Mouse (Mus musculus): ENCODE measurements around the gene Kcnc4.

Gene Kcnc4

DNA sequence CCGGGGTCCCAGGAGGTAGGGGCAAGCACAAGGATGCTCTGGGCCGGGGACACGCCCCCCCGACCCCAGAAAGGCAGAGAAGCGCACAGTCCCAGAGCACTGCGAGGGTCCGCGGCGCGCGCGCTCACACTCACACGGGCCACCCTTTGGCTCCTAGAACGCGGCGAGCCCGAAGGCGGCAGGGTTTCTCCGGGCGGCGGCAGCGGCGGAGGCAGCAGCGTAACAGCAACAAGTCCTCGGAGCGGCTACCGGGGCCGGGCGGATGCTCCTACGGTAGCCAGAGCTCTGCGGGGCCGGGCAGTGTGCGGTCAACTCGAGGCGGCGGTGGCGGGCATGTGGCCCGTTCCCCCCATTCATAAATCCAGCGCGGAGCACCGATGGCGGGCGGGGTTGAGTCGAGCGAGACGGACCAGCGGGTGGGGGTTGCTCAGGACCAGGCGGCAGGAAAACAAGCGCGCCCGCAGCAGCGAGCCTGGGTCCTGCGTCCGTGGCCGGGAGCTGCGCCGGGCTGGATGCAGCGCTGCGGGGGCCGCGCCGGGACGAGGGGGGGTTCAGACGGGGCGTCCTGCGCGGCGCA is at the start of gene Kcnc4:
Gene Kcnc4 (minus strand): TSS at position 357 of the 577 bp plus-strand sequence.
- DNase-seq (ENCODE audit: low read depth, low spot score): peak; percentile 67

DNA sequence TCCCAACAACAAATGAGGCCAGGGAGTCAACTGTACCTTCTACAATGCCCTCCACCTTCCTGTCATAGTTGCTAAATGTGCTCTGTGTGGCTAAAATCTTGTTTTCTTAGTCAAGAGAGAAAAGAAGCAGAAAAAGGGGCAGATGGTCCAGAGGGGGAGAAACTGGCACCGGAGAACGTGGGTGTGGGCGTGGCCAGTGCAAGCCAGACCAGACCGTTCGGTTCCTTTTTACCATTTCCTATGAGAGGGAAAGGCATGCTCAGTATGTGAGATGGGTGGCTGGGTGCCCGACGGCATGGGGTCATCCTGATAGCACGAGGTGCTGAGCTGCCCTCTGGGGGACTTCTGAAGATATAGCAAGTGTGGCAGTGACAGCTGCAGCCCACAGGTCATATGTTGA is 49.3 kb upstream of the Kcnc4 start:
- DNase-seq (ENCODE audit: low read depth, low spot score): no peak

DNA sequence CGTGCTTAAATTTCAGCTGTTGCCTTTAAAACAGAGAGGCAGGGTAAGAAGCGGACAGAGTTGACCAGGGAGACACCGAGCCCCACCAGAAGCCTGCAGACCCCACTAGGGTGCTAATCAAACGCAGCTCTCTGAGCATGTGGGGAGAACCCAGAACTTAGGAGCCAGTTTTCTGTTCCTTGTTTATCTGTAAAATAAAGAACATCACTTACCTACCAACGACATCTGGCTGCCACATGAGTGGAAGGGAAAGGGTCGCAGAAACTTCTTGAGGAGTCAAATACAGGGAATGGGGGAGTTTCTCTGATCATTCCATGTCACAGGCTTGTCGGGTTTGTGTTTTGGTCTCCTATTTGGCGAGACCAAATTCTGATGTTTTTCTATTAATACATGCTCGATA is 48.6 kb upstream of the Kcnc4 start:
- no peak for DNase-seq (ENCODE audit: low read depth, low spot score)

DNA sequence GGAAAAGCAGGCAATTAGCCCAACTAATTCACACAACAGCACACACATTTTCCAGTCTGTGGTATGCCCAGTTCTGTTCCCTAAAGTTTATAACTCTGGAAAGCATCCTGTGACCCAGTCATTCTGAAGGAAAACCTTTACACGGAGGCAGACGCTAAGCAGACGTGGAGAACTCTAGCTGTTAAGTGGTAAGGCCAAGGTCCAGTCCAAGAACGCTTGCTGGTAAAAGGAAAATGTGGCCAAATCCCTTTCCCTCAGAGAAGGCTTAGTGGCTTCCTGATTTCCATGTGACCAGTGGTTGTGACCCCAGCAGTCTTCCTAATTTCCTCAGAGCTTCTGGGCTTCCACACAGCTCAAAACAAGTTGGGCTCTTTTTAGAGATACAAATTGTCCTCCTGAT is 47.2 kb upstream of the Kcnc4 start:
- DNase-seq (ENCODE audit: low read depth, low spot score): no peak

DNA sequence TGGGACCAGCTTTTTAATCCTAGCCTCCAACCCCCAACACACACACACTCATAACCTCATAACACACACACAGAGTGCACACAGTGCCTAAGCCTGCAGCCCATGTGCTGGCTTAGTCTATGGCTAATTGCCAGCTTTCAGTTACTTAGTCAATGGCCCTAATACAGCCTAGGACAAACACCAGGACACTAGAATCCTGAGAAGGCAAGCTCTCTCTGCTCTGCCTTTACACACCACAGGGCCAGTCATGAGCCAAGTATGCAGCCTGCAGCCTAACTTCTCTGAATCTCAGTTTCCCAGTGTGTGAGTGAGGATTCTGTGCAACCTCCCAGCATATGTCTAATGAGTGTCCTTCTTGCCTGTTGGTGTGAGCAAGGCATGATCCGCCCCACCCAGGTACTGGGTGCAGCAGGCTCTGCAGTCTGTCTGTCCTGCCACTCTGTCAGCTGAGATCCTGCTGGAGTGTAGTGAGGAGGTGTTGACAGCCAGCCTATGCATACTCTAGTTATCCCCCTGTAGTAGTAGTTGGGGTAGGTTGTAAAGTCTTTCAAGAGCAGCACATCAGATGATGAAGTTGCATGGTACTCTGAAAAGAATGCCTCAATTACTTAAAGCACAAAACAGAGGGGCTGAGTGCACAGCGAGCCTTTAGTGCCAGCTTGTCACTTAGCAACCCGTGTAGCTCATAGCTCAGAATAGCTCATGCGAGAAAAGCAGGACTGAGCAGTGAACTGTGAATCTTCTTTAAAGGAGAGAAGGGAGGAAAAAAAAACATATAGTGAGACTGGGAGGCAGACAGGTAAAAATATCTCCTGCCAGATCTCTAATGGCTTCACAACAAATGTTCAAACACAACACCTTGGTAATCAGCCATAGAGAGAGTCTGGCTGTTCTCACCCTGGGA is 46.4 kb upstream of the Kcnc4 start:
- DNase-seq (ENCODE audit: low read depth, low spot score): no peak

DNA sequence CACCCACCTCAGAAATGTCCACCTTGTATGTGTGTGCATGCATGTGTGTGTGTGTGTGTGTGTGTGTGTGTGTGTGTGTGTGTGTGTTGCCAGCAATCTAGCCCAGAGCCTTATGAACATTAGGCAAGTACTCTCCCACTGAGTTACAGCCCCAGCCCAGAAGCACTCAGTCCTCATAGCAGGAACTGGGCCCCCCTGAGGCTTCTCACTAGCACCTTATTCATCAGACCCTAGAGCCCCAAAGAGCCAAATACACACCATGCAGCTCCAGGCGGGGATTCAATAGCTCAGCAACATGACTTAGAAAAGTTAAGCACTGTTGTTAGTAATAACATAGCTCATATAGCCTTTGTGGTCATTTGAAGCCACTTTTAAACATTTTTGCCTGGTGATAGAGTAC is 45.2 kb upstream of the Kcnc4 start:
- no peak for DNase-seq (ENCODE audit: low read depth, low spot score)

DNA sequence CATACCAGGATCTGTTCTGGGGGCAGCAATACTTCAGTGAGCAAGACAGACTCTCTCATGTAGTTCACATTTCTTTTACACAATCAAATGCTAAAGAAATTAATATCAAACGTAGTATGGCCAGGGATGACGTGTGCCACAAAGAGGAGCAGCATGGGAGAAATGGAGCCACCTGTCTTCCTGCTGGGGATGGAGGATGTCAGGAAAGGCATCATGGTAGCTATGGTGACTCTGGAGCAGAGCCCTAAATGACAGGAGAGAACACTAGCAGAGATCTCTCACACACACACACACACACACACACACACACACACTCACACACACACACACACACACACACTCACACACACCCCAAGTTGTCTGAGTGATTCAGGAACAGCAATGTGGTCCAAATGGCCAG is 44.4 kb upstream of the Kcnc4 start:
- DNase-seq (ENCODE audit: low read depth, low spot score): no peak

DNA sequence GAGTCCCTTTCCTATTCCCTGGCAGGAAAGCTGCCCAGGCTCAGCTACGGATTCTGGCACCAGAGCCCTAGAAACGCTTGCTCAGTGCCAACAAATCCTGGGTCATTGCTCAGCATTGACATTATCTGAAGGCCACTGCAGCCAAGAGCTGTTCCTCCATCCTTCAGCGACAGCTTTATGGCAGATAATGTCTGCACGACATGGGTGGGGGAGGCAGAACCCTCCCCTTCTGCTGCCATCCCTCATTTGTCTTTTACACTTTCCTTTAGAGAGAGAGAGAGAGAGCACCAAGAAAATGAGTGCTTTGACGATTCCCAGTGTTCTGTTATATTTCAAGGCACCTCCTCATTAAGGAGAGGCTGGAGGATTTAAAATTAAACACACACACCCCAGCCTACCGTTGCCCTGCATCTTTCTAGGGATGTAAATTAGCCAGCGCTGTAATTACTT is 42.4 kb upstream of the Kcnc4 start:
- DNase-seq (ENCODE audit: low read depth, low spot score): no peak

DNA sequence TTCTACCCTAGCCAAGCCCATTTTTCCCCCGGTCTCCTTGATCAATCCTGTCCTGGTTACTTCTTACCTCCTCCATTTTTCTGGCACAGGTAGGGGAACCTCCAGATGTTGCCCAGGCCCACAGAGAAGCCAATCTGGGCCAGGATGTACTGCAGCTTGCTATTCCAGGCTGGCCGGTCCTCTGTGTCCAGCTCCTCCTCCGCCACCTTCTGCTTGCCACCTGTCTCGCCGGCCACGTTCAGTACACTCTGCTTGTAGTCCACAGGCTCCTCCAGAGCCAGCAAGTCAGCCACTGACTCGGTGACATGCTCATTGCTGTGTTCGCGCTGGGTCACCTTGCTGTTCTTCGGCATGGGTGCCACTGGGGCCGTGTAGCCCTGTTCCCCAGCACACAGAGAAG is 40.9 kb upstream of the Kcnc4 start:
- DNase-seq (ENCODE audit: low read depth, low spot score): no peak

DNA sequence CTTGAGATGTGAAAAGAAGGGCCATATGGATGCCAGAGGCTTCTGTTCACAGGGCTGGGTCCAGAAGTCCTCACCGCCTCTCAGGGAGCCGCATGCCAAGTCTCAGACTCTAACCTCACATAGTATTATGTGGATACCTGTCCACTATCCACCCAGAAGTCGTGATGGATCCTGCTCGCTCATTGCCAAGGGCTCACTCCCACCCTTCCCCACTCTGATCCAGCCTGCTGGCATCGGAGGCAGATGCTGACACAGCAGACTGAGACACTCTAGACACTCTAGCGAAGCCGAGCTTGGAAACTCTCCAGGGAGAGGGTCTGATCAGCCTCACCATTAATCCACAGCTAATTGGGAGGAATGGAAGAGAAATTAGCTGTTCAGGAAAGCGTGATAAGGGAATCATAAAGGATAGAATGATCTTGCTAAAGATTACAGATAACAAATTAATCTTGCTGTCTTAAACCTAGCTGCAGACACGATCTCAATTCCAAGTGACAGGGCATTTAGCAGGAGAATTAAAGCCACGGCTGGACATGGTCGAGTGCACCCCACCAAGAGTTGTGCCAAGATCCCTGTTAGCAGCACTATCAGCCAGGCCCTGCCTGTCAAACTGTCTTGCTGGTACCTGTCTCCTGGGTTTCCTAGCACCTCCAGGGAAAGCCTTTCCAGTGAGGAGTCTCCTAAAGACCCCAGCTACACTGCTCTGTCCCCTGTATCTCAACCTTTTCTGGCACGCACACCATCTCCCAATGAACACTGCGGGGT is 36.9 kb upstream of the Kcnc4 start:
- no peak for DNase-seq (ENCODE audit: low read depth, low spot score)

DNA sequence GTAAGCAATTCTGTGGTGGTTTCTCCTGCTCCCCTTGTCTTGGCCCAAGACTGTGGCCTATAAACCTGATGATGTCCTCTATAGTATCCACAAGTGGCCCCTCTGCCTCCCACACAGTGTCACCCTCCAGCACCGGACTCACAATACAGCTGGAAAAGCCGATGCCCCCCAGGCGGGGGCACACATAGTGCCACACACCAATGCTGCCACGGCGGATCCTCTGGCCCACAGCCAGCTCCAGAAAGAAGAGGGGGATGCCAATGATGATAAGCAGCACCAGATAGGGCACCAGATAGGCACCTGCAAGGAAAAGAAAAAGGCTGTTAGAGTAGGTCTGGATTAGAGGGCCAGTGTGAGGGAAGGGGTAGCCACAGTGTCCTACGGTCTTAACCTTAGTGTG is 36.2 kb upstream of the Kcnc4 start:
- no peak for DNase-seq (ENCODE audit: low read depth, low spot score)

DNA sequence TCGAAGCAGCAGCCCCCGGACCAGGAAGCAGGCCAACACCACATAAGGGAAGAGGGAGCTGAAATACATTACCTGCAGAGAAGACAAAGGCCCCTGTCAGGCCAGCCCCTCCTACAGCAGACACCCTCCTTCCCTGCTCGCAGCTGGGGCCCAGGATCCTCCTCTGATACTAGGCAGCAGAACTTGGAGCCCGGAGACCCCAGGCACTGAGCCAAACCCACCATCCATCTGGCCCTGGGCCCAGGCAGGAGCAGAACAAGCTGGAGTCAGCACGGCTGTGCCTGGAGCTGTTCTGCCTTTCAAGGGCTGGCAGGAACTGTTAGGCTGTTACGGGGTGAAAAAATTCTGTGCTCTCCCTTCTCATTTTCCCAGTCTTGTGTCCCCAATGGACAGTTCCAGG is 32.1 kb upstream of the Kcnc4 start:
- DNase-seq (ENCODE audit: low read depth, low spot score): no peak

DNA sequence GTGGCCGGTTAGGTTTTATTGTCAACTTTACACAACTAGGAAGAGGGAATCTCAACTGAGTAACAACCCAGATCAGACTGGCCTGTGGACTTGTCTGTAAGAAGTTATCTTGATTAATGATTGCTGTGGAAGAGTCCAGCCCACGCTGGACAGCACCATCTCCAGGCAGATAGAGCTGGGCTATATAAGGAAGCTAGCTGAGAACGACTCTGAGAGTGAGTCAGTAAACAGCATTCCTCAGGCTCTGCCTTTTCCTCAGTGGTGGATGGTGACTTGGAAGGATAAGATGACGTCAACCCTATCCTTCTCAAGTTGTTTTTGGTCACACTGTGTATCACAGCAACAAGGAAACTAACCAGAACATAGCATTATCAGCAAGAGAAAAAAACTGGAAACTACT is 29.3 kb upstream of the Kcnc4 start:
- no peak for DNase-seq (ENCODE audit: low read depth, low spot score)

DNA sequence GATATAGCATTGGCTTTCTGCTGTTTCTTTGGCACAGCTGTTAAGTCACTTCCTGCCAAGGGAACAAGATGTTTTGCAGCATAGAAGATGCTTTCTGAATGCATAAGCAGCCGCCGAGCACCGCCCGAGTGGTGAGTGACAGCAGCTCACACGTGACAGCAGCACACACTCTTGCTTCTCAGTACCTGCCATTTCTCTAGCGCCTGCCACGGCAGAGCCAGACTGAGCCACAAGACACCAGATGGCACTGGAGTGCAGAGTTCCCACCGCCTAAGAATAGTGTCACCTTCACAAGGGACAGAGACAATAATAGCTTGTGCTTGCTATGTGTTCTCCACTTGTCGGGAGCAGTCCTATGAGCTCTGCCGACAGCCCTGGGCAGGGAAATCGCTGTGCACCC is 23.9 kb upstream of the Kcnc4 start:
- DNase-seq (ENCODE audit: low read depth, low spot score): no peak

DNA sequence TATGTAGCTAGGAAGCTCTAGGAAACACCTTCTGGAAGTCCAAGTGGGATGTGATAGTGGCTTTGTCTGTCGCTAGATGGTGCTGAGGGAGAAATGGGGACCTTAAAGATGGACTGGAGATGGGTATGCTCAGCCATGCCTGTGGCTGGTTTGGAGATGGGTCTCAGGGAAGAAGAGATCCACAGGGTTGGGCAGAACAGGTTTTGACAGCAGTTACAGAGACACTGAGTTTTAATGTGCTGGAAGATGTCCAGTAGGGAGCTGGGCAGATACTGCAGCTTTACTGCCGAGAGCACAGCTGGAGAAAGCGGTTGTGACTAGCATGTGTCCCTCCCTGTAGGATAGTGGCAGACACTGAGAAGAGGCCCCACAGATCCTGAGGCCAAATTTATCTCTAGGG is 21.3 kb upstream of the Kcnc4 start:
- DNase-seq (ENCODE audit: low read depth, low spot score): no peak

DNA sequence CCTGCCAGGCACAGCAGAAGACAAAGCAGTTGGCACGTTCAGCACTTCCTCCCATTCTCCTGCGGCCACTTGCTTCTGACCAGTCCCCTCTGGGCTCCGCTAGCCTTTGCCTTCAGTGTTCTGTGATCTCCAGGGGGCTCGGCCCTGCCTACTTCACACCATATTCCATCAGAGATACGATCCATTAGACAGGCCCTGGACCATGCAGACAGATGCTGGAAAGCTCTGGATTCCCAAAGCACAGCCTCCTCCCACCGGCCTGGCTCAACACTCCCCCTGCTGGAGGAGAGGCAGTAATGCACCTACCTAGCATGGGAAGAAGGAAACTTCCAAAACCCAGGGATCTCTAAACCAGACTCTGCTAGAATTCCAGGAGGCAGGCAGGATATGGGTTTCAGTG is 12.8 kb upstream of the Kcnc4 start:
- peak; percentile 63 for DNase-seq (ENCODE audit: low read depth, low spot score)

DNA sequence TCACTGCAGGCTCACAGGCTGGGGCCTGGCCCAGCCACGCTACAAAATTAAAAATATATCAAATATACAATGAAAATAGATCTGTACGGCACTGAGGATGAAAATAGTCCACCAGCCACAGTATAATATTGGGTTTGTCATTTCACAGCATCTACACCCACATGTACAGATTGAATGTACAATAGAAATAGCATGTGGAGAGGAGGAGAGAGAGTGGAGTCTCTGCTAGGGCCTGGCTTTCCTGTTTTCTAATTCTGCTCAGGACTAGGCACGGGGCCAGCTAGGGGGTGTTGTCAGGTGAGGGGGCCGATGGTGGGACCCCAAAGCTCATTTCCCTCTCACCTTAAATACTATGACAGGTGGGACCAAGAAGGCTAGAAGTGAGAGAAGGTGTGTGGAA is 9.7 kb upstream of the Kcnc4 start:
- DNase-seq (ENCODE audit: low read depth, low spot score): no peak

DNA sequence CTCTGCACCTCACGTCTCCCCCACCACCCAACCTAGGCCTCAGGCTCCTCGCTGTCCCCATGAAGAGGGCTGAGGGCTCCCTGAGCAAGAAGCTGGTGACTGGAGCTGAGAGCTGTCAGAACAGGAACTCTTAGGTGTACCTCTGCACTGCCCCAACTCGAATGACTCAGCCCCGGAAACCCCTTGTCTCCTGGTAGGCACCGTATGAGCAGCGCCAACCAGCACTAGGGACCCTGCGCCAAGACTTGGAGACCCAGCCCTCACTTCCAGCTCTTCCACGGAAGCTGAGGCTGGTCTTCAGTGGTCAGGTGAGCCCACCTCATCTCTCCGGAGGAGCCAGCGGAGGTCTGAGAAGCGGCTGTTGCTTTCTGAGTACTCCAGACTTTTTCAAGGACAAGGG is 8.8 kb upstream of the Kcnc4 start:
- no peak for DNase-seq (ENCODE audit: low read depth, low spot score)

DNA sequence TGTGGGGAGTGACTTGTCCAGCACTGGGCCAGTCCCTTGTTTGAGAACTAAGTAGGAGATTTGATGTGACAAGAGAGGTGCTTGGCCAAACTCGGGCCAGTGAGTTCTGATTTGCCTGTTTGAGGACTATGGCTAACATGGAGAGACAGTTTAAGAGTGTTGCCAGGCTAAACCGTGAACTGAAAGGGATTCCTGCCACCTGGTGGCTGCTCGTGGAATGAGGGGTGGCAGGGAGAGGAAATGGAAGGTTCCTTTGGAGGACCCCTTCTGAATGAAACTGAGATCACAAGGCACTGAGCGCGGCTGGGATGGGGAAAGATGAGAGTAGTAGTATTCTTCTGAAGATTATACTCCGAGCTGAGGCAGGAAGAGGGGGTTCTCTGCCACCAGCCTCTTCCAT is 7.2 kb upstream of the Kcnc4 start:
- DNase-seq (ENCODE audit: low read depth, low spot score): peak; percentile 64

DNA sequence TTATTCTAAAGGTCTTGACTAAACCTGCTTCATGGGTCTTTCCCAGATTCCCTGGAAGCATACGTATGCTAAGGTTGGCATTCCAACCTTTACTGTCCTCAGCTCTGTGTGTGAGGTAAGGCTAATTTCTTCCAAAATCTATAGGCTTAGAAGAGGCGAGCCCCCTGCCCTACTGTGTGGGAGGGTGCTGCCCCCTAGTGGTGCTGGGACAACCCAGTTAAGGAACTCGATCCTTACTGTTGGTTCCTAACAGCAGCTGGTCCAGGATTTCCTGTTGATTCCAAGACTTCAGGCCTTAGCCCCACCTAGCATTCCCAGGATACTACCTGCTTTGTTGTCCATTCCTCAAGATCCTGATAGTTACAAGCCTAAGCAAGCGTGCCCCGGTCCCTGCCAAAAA is 2.8 kb upstream of the Kcnc4 start:
- DNase-seq (ENCODE audit: low read depth, low spot score): peak; percentile 83

DNA sequence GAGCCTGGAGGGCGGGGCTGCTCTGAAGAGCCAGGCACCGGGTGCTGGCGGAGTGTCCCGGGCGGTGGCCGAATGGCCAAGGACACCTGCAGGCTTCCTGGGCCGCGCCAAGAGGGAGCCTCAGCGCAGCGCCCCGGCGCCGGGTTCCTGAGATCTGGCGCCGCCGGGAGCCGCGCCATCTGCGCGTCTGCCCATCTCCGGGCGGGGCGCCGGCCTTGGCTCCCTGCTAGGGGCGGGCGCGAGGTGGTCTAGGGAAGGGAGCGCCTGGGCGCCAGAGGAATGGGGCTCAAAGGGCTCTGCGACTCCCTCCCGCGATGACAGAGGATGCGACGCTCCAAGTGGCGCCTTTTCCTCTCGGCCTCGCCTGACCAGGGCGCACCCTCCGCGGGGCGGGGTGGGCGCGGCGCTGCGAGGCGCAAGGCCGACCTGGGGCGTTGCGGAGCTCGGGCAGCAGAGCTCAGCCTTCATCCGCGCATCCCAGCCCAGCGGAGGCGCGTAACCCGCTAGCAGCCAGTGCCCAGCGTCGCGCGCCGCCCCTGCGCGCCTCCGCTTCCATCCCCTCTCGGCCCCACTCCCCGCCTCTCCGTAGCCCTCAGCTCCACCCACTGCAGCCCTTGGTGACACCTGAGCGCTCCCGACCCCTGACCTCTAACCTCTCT is 550 bp upstream of the Kcnc4 start:
- DNase-seq (ENCODE audit: low read depth, low spot score): peak; percentile 71
